Mouse (Mus musculus) gastrocnemius, postnatal 10 days (tissue): Measurements from ENCODE around the gene Prcp. TPM values are rescaled to one million over a fixed set of nuclear protein-coding genes. Genes with fewer than 3 reads are reported as not detected.
"Not testable (repeated sequence)": the region's sequence is repeated elsewhere in the genome, so short reads cannot be mapped to it uniquely, and the experiment has no call there.

Experiments
- DNase-seq: peaks from one replicate; pipeline ENCODE4 v3.0.0; 2021; ENCODE audit warnings: mixed read lengths
- total RNA-seq, 2 experiments: library from RNA; stranded (reverse); gene quantifications; 2 replicates each; pipeline ENCODE4 v1.2.3; 2021

The Prcp gene
- total RNA-seq, 2 experiments from 2014 or later = 22.4 to 30.9 TPM

GRCm38 (mm10) chr7:92890211-92890610 lies 15.9 kb downstream of the Prcp start:
- DNase-seq = no peak

- DNase-seq = no peak
Measured at GRCm38 (mm10) chr7:92890618-92891230, 16.5 kb downstream of the Prcp start.

- no peak for DNase-seq
Measured at GRCm38 (mm10) chr7:92893478-92893877, 19.2 kb downstream of the Prcp start.

- no peak for DNase-seq
Measured at GRCm38 (mm10) chr7:92896036-92896435, 21.8 kb downstream of the Prcp start.

GRCm38 (mm10) chr7:92897021-92897420 lies 22.8 kb downstream of the Prcp start:
- DNase-seq = no peak

- DNase-seq = peak; percentile 62
Measured at GRCm38 (mm10) chr7:92903360-92904038, 29.2 kb downstream of the Prcp start.

GRCm38 (mm10) chr7:92904285-92904684 lies 30.0 kb downstream of the Prcp start:
- DNase-seq = not testable (repeated sequence)

GRCm38 (mm10) chr7:92920172-92920856 lies 46.0 kb downstream of the Prcp start:
- no peak for DNase-seq

- no peak for DNase-seq
Measured at GRCm38 (mm10) chr7:92920857-92921172, 46.5 kb downstream of the Prcp start.

GRCm38 (mm10) chr7:92932792-92933191 lies 58.5 kb downstream of the Prcp start:
- no peak for DNase-seq

- not testable (repeated sequence) for DNase-seq
Measured at GRCm38 (mm10) chr7:92933308-92933948, 59.2 kb downstream of the Prcp start.

- DNase-seq = no peak
Measured at GRCm38 (mm10) chr7:92936747-92937146, 62.5 kb downstream of the Prcp start.

GRCm38 (mm10) chr7:92937955-92938354 lies 63.7 kb downstream of the Prcp start:
- no peak for DNase-seq

GRCm38 (mm10) chr7:92939776-92940175 lies 65.5 kb downstream of the Prcp start:
- DNase-seq = no peak

- no peak for DNase-seq
Measured at GRCm38 (mm10) chr7:92950775-92951174, 76.5 kb downstream of the Prcp start.

- DNase-seq = no peak
Measured at GRCm38 (mm10) chr7:92952210-92952609, 77.9 kb downstream of the Prcp start.

GRCm38 (mm10) chr7:92959758-92960157 lies 85.5 kb downstream of the Prcp start:
- no peak for DNase-seq

GRCm38 (mm10) chr7:92961876-92962275 lies 87.6 kb downstream of the Prcp start:
- no peak for DNase-seq

GRCm38 (mm10) chr7:92964754-92965501 lies 90.7 kb downstream of the Prcp start:
- DNase-seq = no peak

GRCm38 (mm10) chr7:92967381-92968127 lies 93.3 kb downstream of the Prcp start:
- DNase-seq = no peak

GRCm38 (mm10) chr7:92977429-92977828 lies 103.2 kb downstream of the Prcp start:
- no peak for DNase-seq

GRCm38 (mm10) chr7:92978225-92978624 lies 104.0 kb downstream of the Prcp start:
- no peak for DNase-seq
